Mouse (Mus musculus) 416B (cell line): Measurements from ENCODE around the gene Cbfa2t2.

Source experiments
- DNase-seq: peaks from one replicate; pipeline ENCODE4 v3.0.0; 2011; ENCODE audit warnings: low read depth

The Cbfa2t2 gene

DNA sequence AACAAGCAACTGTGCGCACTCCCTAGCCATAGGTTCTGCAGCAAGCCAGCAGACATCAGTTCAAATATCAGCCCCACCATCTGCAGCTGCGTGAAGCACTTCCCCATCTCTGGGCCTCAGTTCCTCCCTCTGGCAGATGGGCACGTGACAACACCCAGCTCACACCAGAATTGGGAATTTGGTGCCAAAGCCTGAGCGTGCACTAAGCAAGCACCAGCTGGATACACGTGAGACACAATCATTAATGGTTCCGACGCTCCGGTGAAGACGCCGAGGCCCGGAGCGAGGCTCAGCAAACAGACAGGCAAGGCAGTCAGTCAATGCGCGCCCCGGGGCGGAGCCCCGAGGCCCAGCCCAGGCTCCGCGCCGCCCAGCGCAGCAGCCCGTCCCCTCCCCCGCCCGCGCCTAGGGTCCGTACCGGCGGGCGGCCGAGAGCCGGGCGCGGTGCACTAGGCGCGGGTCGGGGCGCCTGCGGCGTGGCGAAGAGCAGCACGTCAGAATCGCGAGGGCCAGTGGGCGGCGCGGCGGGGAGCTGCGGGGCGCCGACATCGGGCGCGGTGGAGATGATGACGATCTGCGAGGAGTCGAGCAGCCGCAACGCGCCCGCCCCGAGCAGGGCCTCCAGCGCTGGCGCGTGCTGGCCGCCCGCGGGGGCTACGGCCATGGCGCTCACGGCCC, 132.9 kb downstream of the Cbfa2t2 start:
- DNase-seq: peak; percentile 84

DNA sequence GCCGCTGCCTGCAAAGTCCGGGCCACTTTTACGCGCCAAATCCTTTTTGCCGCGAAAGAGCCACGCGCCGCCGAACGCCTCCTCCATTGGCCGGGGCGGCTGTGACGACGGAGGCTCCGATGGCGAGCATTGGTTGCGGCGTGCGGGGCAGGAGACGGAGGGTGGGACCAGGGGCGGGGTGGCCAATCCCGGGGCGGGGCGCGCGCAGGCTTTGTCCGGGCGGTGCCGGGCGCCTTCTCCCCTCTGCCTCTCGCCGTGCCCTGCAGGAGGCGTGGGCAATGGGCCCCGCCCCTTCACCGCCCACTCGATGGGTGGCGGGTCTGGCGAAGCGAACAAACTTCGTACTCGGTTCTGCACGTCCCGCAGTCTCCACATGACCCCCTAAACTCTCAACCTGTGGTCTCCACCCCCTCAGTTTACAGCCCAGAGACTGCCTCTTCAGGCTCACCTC, 133.6 kb downstream of the Cbfa2t2 start, which contains the start of gene E2f1:
Gene E2f1 (minus strand): TSS at position 57 of the 451 bp plus-strand sequence.
- peak; percentile 95 for DNase-seq

DNA sequence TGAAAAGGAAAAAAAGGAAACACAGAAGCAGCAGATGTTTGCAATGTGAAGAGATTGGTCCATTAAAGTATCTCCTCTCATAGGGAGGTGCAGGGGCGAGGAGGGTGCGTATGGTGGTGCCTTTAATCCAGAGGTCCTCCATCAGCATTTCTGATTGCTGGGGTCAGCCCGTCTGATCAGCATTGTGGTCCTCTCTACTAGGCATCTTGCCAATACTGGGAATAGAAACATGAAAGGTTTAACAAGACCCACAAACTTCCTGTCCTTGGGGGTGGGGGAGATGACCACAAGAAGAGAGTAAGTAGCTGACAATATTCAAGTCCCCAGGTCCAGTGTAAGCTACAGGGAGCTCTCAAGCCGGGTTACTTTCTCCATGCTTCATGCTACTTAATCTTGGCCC, 134.4 kb downstream of the Cbfa2t2 start:
- peak; percentile 86 for DNase-seq

DNA sequence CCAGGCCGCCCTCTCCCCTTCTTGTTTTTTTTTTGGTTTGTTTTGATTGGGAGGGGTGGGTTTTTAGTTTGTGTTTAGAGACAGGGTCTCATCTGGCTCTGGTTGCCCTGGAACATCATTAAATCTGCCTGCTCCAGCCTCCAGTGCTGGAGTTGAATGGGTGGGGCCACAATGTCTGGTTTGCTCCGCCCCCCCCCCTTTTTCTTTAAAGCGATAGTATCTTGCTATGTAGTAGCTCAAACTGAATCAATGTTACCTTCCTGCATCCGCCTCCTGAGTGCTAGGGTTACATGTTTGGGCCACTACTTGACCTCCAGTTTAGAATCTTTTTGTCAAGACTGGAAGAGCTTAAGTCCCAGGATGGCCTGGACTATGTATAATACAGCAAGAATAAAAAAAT, 135.0 kb downstream of the Cbfa2t2 start:
- peak; percentile 70 for DNase-seq

DNA sequence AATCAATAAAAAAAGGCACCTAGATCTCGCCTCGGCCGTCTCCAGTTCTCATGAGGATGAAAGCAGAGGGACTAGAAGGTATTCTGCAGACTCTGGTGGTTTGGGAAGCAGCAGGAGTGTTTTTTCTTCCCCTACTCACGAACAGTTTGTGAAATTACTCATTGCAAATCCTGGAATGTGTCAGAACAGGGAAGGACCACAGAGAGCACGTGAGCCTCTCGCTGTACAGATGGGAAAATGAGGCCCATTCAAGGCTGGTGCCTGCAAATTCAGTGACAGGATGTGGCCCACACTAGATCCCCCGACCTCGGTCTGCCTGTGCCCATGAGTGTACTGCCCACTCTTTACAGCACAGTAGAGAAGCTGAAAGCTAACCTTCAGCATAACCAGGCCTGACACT, 135.7 kb downstream of the Cbfa2t2 start:
- DNase-seq: no peak

DNA sequence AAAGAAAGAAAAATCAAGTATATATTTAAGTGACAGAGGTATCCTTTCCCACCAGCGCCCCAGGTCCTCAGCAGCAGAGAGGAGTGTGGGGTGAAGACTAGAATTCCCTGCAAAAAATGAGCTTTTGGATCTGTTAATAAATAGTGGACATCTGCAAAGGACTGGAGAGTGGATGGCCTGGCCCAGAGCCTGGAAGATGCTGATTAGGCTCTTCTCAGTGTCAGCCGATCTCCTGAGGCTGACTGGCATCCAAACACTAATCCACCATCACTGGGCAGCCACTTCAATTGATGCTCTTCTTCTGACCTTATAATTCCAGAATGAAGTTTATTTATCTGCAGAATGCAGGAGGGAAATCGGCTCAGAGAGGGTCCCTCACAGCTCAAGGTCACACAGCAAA, 136.7 kb downstream of the Cbfa2t2 start:
- DNase-seq: no peak

DNA sequence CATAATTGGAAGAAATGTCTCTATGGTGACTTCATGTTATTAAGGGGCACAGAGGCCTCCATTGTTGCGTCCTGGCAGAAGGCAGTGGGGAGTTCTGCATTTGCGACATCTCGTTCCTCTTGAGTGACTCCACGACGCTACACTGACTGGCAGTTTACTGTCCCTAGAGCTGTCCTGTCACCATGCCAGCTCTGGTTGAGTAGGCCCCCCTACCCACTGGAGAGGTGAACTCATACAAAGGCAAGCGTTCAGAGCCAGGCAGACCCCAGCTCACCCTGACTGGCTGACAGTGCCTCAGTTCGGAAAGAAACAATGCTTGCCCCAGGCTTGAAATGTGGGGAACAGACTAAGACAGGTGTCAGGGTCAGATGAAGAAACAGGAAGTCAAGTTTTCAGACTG, 138.0 kb downstream of the Cbfa2t2 start:
- peak; percentile 18 for DNase-seq

DNA sequence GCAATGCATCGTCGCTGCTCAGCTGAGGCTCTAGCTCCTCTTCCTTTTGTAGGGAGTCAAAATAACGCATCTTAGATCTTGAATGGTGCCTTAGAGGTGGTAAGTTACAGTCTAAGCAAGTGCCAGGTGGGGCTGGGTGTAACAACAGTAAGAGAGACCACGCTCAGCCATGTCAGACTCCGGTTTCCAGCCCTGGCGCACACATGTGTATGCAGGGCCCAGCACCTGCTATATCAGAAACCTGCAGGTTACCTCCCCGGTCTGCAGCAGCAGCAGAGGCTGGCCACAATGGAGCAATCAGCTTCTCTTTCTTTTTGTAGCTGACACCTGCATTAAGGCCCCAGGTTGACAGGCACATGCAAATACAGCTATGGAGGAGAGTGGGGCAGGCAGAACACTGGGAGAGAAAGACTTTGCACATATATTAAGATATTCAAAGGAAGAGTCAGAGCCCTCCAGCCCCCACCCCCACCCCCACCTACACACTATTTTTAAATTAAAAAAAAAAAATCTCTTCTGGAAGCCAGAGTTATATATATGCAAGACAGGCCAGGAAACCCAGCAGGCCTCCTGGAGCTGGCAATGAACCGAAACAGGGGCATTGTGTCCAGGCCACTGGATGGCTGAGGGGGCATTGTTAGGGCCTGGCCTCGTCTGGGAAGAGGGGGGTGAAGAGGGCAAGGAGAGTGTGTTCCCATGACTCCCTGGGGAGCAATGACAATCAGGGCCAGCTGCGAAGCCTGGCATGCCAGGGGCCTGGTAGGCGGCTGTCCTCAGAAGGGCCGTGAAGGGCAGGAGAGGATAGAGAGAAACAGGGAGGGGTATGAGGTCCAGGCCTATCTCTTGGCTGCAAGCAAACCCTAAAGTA, 140.8 kb downstream of the Cbfa2t2 start:
- no peak for DNase-seq

DNA sequence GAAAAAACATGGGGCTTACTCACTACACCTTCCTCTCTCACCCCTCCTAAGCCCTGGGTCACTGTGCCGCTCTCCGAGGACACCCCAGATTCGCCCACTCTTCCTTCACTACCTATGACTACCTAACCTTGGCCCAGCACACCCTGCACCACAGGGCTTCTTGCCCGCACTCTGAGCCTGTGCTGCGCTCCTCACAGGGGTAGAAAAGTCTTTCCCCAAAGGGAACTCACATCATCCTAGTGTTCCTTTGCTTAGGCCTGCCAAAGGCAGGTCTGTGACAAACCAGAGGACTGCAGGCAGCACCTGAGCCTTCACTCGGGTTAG, 141.4 kb downstream of the Cbfa2t2 start:
- DNase-seq: no peak

DNA sequence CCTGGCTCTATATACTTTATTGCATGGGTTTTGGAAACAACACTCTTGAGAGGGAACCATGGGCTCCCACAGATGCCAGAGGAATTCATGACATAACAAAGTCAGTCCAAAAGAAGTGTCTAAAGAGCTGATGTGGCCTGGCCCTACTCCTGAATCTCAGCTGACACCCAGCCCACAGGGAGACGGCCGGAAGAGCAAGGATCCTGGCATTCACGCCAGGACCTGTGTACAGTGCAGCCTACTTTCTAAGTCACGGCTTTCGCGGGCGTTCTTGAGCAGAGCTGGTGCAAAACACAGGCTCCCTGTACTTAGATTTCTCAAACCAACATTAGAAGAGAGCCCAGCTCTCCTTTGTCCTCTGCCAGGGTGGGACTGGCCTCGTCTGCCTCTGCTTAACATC, 144.3 kb downstream of the Cbfa2t2 start:
- no peak for DNase-seq

DNA sequence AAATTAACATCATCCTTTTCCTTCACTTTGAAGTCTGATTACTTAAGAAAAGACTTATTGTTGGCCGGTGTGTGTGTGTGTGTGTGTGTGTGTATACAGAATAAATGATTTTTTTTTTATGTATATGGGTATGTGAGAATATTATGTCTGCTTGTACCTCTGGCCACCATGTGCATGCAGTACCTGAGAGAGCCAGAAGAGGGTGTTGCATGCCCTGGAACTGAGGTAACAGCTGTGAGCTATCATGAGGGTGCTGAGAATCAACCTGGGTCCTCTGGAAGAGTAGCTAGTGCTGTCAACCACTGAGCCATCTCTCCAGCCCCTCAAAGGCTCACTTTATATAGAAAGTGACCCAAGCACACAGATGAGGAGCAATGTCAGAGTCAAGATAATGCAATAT, 145.1 kb downstream of the Cbfa2t2 start:
- no peak for DNase-seq

DNA sequence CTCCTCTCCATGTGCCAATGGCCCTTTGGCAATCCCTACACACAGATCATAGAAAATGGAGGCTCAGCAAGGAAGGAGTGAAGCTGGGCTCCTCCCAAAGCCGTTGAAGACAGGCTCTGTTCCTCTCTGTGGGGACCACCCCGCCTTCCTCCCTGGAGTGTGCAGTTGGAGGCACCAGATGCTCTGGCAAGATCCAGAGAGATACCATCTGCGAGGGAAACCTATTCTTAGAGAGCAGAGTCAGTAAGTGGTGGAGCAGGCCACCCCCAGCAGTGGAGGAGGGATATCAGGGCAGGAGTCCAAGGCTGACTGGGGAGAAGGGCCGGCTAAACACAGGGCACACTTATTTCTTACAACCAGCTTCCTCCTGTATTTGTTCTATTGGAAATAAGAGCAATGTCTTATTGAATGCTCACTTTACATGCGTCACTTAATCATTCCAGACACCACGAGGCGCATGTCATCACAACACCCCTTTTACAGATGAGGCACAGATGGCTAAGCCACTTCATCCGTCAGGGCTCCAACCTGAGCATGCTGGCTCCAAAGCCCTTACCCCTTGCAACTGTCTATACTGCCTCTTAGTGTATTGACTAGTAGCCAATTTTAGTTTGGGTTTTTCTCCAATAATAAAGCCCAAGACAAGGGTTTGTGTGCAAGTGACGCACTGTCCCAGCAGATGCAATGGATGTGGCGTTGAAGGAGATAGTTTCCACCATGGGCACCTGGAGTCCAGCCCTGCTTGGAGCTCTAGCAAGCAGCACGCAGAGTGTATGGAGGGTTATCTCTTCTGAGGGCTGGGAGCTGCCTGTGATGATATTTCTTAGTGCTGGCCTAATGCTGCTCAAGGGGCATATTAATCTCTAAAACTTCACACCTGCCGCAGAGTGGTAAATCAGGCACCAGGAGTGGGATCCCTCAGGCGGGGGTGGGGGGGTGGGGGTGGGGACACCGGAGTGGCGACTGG, 147.9 kb downstream of the Cbfa2t2 start:
- peak; percentile 73 for DNase-seq

DNA sequence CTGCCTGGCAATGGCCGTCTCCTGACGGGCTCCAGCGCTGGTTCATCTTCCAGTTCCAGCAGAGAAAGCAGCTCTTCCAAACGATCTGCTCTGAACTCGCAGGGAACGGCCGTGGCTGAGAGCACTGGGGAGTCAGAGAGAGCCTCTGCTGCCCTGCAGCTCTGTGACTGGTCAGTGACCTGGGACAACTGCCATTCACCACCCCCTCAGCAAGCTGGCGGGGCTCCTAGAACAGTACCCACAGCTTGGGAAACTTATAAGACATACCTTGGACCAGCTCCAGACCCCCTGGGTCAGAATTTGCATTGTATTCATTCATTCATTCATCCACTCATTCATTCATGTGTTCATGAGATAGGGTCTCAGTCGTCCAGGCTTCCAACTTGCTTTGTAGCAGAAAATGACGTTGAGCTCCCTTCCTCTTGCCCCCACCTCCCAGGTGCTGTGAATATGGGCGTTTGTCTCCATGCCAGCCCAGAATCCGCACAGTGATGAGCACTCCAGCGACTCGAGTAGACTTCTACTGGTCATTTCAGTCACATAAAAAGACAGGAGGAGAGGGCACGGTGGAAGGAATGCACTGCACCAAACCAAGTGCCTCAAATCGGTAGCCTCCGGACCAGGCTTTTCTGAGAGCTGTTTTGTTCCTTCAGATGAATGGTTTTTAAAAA, 148.8 kb downstream of the Cbfa2t2 start:
- DNase-seq: no peak

DNA sequence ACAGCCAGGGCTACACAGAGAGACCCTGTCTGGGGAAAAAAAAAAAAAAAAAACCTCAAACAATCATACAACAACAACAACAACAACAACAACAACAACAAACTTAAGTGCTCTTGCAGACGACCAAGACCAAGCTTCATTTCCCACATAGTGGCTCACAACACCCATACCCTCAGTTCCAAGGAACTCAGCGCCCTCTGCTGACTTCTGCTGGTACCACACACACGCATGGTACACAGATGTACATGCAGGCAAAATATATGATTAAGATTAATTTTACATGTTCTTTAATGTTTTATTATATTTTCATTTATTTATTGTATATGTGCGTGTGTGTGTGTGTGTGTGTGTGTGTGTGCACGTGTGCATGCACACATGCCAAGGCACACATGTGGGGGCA, 150.1 kb downstream of the Cbfa2t2 start:
- peak; percentile 75 for DNase-seq
